ENCODE assay signal across 25 mouse cellular contexts in genomic region chr14:22473451-22473850, GRCm38 (mm10).
DNase-seq lines count a peak whose midpoint lies in the region; ATAC-seq lines count a peak whose summit lies in the region.
"Had no signal": no experiment of that assay in that cellular context is flagged by ENCODE, and none has a peak within 500 bp of the region (broad histone marks: within the 10 kb centered on the region; RNA-seq: fewer than 3 reads in every experiment).

No protein-coding gene starts in this region.

- H3K9ac ChIP-seq in kidney, embryonic 16.5 days (replicated peaks; ENCODE audit: low read length), result no peak overlapping the region
- no peak overlapping the region for H3K9ac ChIP-seq in limb, embryonic 11.5 days (ENCODE audit: low read length)
- H3K9ac ChIP-seq in neural tube, embryonic 14.5 days (replicated peaks; ENCODE audit: low read depth, low read length), result no peak overlapping the region
- H3K9ac ChIP-seq: embryonic facial prominence, embryonic 13.5 days; forebrain, embryonic 15.5 days; heart, embryonic 12.5 days; hindbrain, embryonic 15.5 days; limb, embryonic 13.5 days; lung, embryonic 15.5 days had no signal

- no peak overlapping the region for H3K27ac ChIP-seq in kidney, embryonic 16.5 days (ENCODE audit: low read length)
- H3K27ac ChIP-seq in limb, embryonic 11.5 days (replicated peaks; ENCODE audit: low read depth, low read length), result no peak overlapping the region
- no peak overlapping the region for H3K27ac ChIP-seq in limb, embryonic 10.5 days
- H3K27ac ChIP-seq in neural tube, embryonic 14.5 days (ENCODE audit: low read depth, low read length), result no peak overlapping the region
- H3K27ac ChIP-seq: embryonic facial prominence, embryonic 13.5 days; forebrain, embryonic 10.5 days; forebrain, embryonic 15.5 days; heart, adult 2 months; hindbrain, embryonic 15.5 days; limb, embryonic 13.5 days; lung, embryonic 15.5 days; midbrain, embryonic 10.5 days had no signal

- no peak overlapping the region for H3K4me3 ChIP-seq in kidney, embryonic 16.5 days (ENCODE audit: low read length)
- no peak overlapping the region for H3K4me3 ChIP-seq in limb, embryonic 11.5 days (ENCODE audit: low read depth, low read length)
- H3K4me3 ChIP-seq in limb, embryonic 10.5 days, result no peak overlapping the region
- H3K4me3 ChIP-seq in neural tube, embryonic 14.5 days (ENCODE audit: low read depth, low read length), result no peak overlapping the region
- H3K4me3 ChIP-seq: embryonic facial prominence, embryonic 13.5 days; forebrain, embryonic 10.5 days; forebrain, embryonic 15.5 days; heart, adult 2 months; heart, embryonic 12.5 days; hindbrain, embryonic 15.5 days; limb, embryonic 13.5 days; lung, embryonic 15.5 days; midbrain, embryonic 10.5 days had no signal

- peaks cover 5% of the 10 kb centered on the region; the same call in 1 of the 2 replicates for H3K9me3 ChIP-seq in kidney, embryonic 16.5 days (ENCODE audit: low read length)
- no peaks in the 10 kb centered on the region for H3K9me3 ChIP-seq in limb, embryonic 11.5 days (ENCODE audit: control insufficient read depth, low read length)
- H3K9me3 ChIP-seq in limb, embryonic 10.5 days (replicated peaks), result no peaks in the 10 kb centered on the region
- H3K9me3 ChIP-seq in neural tube, embryonic 14.5 days (ENCODE audit: control insufficient read depth, low read length), result no peaks in the 10 kb centered on the region
- H3K9me3 ChIP-seq: embryonic facial prominence, embryonic 13.5 days; forebrain, embryonic 15.5 days; heart, embryonic 12.5 days; hindbrain, embryonic 15.5 days; lung, embryonic 15.5 days; midbrain, embryonic 10.5 days had no signal

- ATAC-seq in kidney, embryonic 16.5 days (ENCODE audit: low FRiP score, low TSS enrichment), result 0 out of 2 replicates have a peak, but pooled peaks have one; percentile 70
- no peak for ATAC-seq in limb, embryonic 11.5 days (ENCODE audit: insufficient number of reproducible peaks, low FRiP score, low TSS enrichment, low read depth)
- ATAC-seq in neural tube, embryonic 14.5 days (ENCODE audit: low read depth), result peak; percentile 51; the same call in 1 of the 2 replicates
- ATAC-seq: forebrain, embryonic 15.5 days had no signal

- peak; percentile 26 for DNase-seq in embryo, embryonic 11 days
- no peak for DNase-seq in embryo, embryonic 9.5 days (ENCODE audit: extremely low spot score)
- no peak for DNase-seq in kidney, adult 8-10 months
- DNase-seq in limb, embryonic 11.5 days (ENCODE audit: low spot score), result peak; percentile 26
- no peak for DNase-seq in limb, embryonic 10.5 days (ENCODE audit: low spot score)
- DNase-seq: adrenal gland, adult 8-10 months; cerebellum, adult 2 months; cerebellum, postnatal 14 days; gastrocnemius, postnatal 36 days; heart, adult 2 months; layer of hippocampus, adult 9-11 months; right cerebral cortex, postnatal 14 days; thymus, postnatal 4 days had no signal

- H3K27me3 ChIP-seq in kidney, embryonic 16.5 days (ENCODE audit: insufficient read depth, low read length), result peaks cover 4% of the 10 kb centered on the region; the same call in 1 of the 2 replicates
- no peaks in the 10 kb centered on the region for H3K27me3 ChIP-seq in limb, embryonic 11.5 days (ENCODE audit: control insufficient read depth, insufficient read depth, low read length)
- peaks cover 44% of the 10 kb centered on the region; the same call in 1 of the 2 replicates for H3K27me3 ChIP-seq in limb, embryonic 10.5 days (ENCODE audit: low read depth, poor library complexity, severe bottlenecking)
- no peaks in the 10 kb centered on the region for H3K27me3 ChIP-seq in neural tube, embryonic 14.5 days (ENCODE audit: control insufficient read depth, insufficient read depth, low read length)
- H3K27me3 ChIP-seq: embryonic facial prominence, embryonic 13.5 days; heart, embryonic 12.5 days; hindbrain, embryonic 15.5 days; lung, embryonic 15.5 days had no signal

- WGBS in kidney, embryonic 16.5 days, result 23% methylated on average over 7 of the region's 7 CpGs
- WGBS in limb, embryonic 11.5 days, result 48% methylated on average over 7 of the region's 7 CpGs
- 52% methylated on average over 7 of the region's 7 CpGs for WGBS in limb, embryonic 10.5 days
- WGBS in neural tube, embryonic 14.5 days, result 38% methylated on average over 7 of the region's 7 CpGs

- no peaks in the 10 kb centered on the region for H3K36me3 ChIP-seq in kidney, embryonic 16.5 days (ENCODE audit: insufficient read depth, low read length)
- H3K36me3 ChIP-seq in limb, embryonic 11.5 days (ENCODE audit: control insufficient read depth, insufficient read depth, low read length), result no peaks in the 10 kb centered on the region
- H3K36me3 ChIP-seq in limb, embryonic 10.5 days, result no peaks in the 10 kb centered on the region
- no peaks in the 10 kb centered on the region for H3K36me3 ChIP-seq in neural tube, embryonic 14.5 days (ENCODE audit: control insufficient read depth, insufficient read depth, low read length)
- H3K36me3 ChIP-seq: embryonic facial prominence, embryonic 13.5 days; forebrain, embryonic 10.5 days; forebrain, embryonic 15.5 days; G1E; heart, embryonic 12.5 days; hindbrain, embryonic 15.5 days; limb, embryonic 13.5 days; lung, embryonic 15.5 days; midbrain, embryonic 10.5 days had no signal

- no peak overlapping the region for H3K4me2 ChIP-seq in kidney, embryonic 16.5 days (replicated peaks; ENCODE audit: low read depth, low read length)
- H3K4me2 ChIP-seq in limb, embryonic 11.5 days (ENCODE audit: low read depth, severe bottlenecking), result no peak overlapping the region
- no peak overlapping the region for H3K4me2 ChIP-seq in neural tube, embryonic 14.5 days (ENCODE audit: low read depth, low read length)
- H3K4me2 ChIP-seq: embryonic facial prominence, embryonic 13.5 days; forebrain, embryonic 15.5 days; heart, embryonic 12.5 days; hindbrain, embryonic 15.5 days; limb, embryonic 13.5 days; liver, embryonic 11.5 days; lung, embryonic 15.5 days had no signal

- peaks cover 8% of the 10 kb centered on the region; the same call in 1 of the 2 replicates for H3K4me1 ChIP-seq in kidney, embryonic 16.5 days (ENCODE audit: insufficient read depth, low read length)
- no peaks in the 10 kb centered on the region for H3K4me1 ChIP-seq in limb, embryonic 11.5 days (ENCODE audit: control insufficient read depth, insufficient read depth, low read length)
- H3K4me1 ChIP-seq in limb, embryonic 10.5 days, result peaks cover 33% of the 10 kb centered on the region
- H3K4me1 ChIP-seq in neural tube, embryonic 14.5 days (ENCODE audit: control insufficient read depth, insufficient read depth, low read length), result no peaks in the 10 kb centered on the region
- H3K4me1 ChIP-seq: embryonic facial prominence, embryonic 13.5 days; forebrain, embryonic 10.5 days; forebrain, embryonic 15.5 days; heart, embryonic 12.5 days; hindbrain, embryonic 15.5 days; lung, embryonic 15.5 days had no signal

Comparison
In these comparisons a context has a peak if more than half of its experiments do, and no peak if none do; other contexts are left out.
1. DNase-seq: peak in embryo, embryonic 11 days (single experiment) and limb, embryonic 11.5 days (single experiment); none in embryo, embryonic 9.5 days (single experiment), kidney, adult 8-10 months (0 of 2) and limb, embryonic 10.5 days (single experiment).